Mouse (Mus musculus): ENCODE measurements at regions not wholly inside any gene's neighbourhood (a gene's known extent, or its start where the extent isn't known, plus 50 kb on each side); places are given as distances from the start of the nearest gene placed in this dataset.

GRCm38 (mm10) chr13:52015066-52015465 is 168.6 kb downstream of the Gadd45g start:
- TF ChIP-seq CTCF (conservative IDR thresholded peaks at IDR 0.05; ENCODE audit: low read length): no peak
- TF ChIP-seq POU5F1 (IDR thresholded peaks at IDR 0.05; ENCODE audit: borderline replicate concordance, low read length): no peak
- TF ChIP-seq NANOG (IDR thresholded peaks at IDR 0.05; ENCODE audit: borderline replicate concordance, low read length): no peak

Measured in E14TG2a.4 (cell line).